Mouse (Mus musculus): ENCODE results near the gene Tbc1d21.

Gene Tbc1d21

DNA sequence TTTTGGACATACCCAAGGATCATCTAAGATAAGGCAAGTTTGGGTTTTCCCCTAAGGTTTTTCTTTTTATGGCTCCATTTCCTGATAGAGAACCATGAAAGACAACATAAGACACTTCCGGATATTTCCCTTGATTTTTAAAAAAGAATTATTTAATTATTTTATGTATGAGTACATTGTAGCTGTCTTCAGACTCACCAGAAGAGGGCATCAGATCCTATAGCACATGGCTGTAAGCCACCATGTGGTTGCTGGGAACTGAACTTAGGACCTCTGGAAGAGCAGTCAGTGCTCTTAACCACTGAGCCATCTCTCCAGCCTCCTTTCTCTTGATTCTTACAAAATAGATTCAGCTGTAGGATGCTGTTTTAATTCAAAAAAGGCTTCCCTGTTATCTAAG is 28.5 kb downstream of the Tbc1d21 start:
- DNase-seq: no peak

DNA sequence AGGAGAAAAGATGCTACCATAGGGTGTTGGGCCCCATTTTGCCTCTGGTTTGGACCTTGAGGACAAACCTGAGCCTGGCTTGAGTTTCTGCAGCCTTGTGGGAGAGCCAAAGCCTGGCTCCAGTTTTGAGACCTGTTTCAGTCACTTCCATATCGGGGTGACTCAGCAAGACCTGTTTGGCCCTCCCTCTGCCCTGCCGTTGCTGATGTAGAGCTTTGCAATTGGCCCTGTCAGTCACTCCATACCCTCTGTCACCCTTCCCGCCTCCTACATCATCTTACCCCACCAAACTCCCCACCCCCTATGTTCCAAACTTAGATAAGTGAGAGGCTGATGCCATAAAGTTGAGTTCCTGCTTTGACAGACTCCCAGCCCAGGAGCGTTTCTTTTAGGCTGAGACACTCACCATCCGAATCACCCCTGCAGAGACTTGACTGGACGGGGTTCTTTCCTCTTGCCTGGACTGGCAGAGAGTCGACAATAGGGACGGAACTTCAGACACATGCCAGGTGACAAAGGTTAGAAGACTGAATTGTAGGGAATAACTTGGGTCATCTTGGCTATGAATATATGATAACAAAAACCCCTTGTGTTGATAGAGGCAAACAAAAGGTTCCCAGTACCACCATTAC is 33.5 kb downstream of the Tbc1d21 start:
- no peak for DNase-seq

DNA sequence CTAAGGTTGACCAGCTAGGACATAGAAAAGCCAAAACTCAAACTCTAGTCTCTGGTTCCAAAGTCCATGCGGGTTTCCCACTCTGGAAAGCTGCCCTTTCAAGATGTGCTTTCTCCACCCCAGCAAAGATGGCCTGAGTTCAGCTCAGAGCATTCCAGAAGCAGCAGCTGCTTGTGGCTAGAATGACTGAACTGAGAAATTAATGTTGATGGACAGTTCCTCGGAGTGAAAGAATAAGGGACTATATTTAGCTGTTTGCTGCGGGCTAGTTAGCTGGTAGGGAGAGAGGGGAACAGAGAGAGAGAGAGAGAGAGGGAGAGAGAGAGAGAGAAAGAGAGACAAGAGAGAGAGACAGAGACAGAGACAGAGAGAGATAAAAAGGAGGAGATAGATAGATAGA is 39.0 kb downstream of the Tbc1d21 start:
- DNase-seq: no peak

DNA sequence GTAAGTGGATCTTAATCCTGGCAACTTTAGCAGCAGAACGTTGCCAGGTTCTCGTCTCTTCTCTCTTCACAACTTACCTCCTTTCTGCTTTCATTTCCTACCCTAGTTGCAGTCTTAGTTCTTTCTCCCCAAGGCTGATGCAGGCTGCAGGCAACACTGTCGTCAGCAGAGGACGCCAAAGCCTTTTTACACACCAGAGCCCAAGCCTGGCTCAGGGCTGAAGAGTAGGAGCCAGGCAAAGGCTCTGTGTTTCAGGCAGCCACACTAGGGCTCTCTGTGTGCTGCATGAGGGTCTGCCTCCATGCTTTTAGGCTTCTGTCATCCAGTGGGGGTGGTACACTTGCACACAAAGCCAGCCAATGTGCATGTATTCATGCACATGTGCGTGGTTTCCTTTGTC is 40.0 kb downstream of the Tbc1d21 start:
- no peak for DNase-seq

GRCm38 (mm10) chr9:58327382-58327781 is 42.9 kb downstream of the Tbc1d21 start:
- no peak for DNase-seq

GRCm38 (mm10) chr9:58326477-58327180 is 43.6 kb downstream of the Tbc1d21 start:
- DNase-seq: no peak

DNA sequence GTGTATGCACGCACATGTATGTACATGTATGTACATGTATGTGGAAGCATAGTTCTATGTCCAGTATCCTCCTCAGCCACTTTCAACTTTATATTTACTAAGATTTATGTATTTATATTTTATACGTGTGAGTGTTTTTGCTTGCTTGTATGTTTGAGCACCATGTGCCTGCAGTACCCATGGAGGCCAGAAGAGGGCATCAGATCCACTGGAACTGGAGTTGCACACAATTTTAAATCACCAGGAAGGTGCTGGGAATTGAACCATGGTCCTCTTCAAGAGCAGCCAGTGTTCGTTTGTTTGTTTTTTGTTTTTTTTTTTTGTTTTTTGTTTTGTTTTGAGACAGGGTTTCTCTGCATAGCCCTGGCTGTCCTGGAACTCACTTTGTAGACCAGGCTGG is 48.6 kb downstream of the Tbc1d21 start:
- no peak for DNase-seq

GRCm38 (mm10) chr9:58318317-58318716 is 51.9 kb downstream of the Tbc1d21 start:
- no peak for DNase-seq

DNA sequence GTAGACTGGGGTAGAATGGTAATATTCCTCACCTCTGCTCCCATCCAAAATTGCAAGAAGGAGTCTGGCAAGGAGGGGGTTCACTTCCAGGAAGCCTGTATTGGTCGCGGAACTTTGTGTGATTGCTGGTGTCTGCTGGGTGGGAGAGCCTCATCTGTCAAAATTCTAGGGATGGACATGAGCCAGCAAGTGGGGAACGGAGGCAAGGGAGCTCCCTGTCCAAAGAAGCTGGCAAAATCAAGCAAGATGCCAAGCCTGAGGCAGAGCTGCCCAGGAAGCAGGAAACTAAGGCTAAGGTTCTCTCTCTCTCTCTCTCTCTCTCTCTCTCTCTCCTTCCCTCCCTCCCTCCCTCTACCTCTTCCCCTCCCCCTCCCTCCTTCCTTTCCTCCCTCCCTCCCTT is 52.9 kb downstream of the Tbc1d21 start:
- DNase-seq: no peak

GRCm38 (mm10) chr9:58316784-58317183 is 53.5 kb downstream of the Tbc1d21 start:
- DNase-seq: no peak

- DNase-seq: no peak
These were observed 54.4 kb downstream of the Tbc1d21 start for GRCm38 (mm10) chr9:58315850-58316249.

- DNase-seq: no peak
These were observed 55.4 kb downstream of the Tbc1d21 start for GRCm38 (mm10) chr9:58314682-58315360.

DNA sequence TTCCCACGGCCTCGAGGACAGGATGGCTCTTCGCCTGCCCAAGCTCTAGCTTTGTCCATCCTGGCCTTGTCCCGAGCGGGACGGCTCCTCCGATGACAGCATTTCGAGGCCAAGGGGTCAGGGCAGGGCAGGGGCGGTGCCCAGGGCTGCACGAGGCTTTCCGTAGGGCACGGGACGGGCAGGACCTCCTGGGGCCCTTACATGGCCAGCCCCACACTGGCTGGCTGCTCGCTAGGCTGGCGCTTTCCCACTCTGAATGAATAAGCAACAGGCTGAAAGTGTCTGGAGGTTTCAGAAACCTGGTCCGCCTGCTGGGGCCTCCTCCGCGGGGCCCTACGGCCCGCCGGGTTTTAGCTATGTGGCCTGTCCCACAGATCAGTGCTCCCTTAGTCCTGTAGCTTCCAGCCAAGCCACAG is 57.3 kb downstream of the Tbc1d21 start, which contains the start of gene Loxl1:
Gene Loxl1 (minus strand): TSS at position 243 of the 416 bp plus-strand sequence.
- no peak for DNase-seq

GRCm38 (mm10) chr9:58312196-58312943 is 57.9 kb downstream of the Tbc1d21 start:
- no peak for DNase-seq

- no peak for DNase-seq
These were observed 58.9 kb downstream of the Tbc1d21 start for GRCm38 (mm10) chr9:58311191-58311910.

- DNase-seq: no peak
These were observed 60.1 kb downstream of the Tbc1d21 start for GRCm38 (mm10) chr9:58310043-58310660.
